ENCODE assay signal across 20 mouse cellular contexts in the genomic region with DNA sequence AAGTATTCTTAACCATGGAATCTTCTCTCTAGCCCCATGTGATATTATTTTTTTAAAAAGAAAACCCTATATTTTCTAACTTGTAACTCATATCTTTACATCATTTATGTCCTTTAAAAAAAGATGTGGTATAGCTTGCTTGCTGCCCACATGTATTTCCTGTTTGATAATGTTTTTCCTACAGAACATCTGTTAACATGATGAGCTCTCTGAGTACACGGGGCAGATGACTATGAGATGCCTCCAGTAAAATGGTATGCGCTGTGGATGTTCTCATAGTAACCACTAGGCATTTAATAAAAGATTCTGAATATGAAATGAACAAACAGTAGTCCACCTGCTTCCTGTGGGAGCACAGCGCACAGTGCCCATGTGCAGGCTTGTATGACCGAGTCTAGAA.
DNase-seq lines count a peak whose midpoint lies in the region; ATAC-seq lines count a peak whose summit lies in the region.
"Had no signal": no experiment of that assay in that cellular context is flagged by ENCODE, and none has a peak within 500 bp of the region (broad histone marks: within the 10 kb centered on the region; RNA-seq: fewer than 3 reads in every experiment).

No protein-coding gene starts in this region.

- peak; percentile 25 for DNase-seq in heart, adult 11 months
- no peak for DNase-seq in heart, postnatal 25 days (ENCODE audit: low spot score)
- peak; percentile 11 for DNase-seq in CD4-positive helper T cell, adult 2 months (ENCODE audit: low read depth, low spot score)
- no peak for DNase-seq in ovary, postnatal 10 days (ENCODE audit: low spot score)
- DNase-seq in cerebellum, adult 18-20 months = no peak
- DNase-seq in spleen, postnatal 4 days (ENCODE audit: low spot score in 2 of 2) = no peak
- DNase-seq: adrenal gland, adult 8-10 months; adrenal gland, postnatal 14 days; adrenal gland, postnatal 36 days; B cell, adult 2 months; cerebellum, adult 11-12 months; cerebellum, adult 8-10 months; cerebellum, adult 9-11 months; cerebellum, postnatal 14 days; cerebellum, postnatal 36 days; forebrain, postnatal 0 days had no signal

- ATAC-seq in CD4-positive, CD25-positive, alpha-beta regulatory T cell, adult 4 months = peak; percentile 85
- 0 out of 2 replicates have a peak, but pooled peaks have one; percentile 42 for ATAC-seq in common myeloid progenitor, adult 5-6 weeks (replicated peaks; ENCODE audit: low read depth, poor library complexity, severe bottlenecking)
- ATAC-seq: forebrain, embryonic 13.5 days; forebrain, embryonic 15.5 days; forebrain, postnatal 0 days had no signal

- intact Hi-C loops in heart, postnatal 25 days (cut with DNase I) = no loop called here

Comparison
In these comparisons a context has a peak if more than half of its experiments do, and no peak if none do; other contexts are left out.
1. DNase-seq: peak in heart, adult 11 months (single experiment) and CD4-positive helper T cell, adult 2 months (single experiment); none in heart, postnatal 25 days (single experiment), ovary, postnatal 10 days (single experiment), cerebellum, adult 18-20 months (0 of 2) and spleen, postnatal 4 days (0 of 2).